Comparison of ENCODE assay signal across 22 mouse cellular contexts in the genomic region with DNA sequence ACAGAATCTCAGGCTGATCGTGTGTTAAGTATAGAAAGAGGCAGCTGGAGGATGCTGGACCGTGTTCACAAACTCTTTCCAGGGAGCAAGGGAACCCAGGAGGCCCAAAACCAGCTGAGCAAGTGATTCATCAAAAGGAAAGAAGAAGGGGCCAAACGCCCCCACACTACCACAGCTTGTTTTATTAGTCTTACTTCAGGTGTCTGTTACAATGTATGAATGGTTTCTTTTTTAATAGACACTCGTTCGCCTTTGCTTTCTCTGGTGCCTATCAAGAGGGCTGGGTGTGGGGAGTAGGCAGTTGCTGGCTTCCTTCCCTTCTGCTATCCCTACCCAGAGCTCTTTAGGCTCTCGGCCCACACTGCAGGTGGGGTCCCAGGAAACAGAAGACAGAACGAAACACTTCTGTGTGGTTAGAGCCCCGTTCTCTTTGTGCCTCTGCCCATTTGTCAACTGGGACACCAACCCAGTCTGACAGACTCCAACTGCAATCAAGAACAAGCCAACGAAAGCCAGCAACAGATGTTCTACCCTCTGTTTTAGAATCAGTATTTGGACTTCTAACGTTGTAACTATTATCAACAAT.
DNase-seq lines count a peak whose midpoint lies in the region; ATAC-seq and TF ChIP-seq lines count a peak whose summit lies in the region.
"Had no signal": no experiment of that assay in that cellular context is flagged by ENCODE, and none has a peak within 500 bp of the region (broad histone marks: within the 10 kb centered on the region; RNA-seq: fewer than 3 reads in every experiment).

No protein-coding gene starts in this region.

- no peaks in the 10 kb centered on the region for H3K27me3 ChIP-seq in forebrain, postnatal 0 days (ENCODE audit: insufficient read depth, low read length)
- no peaks in the 10 kb centered on the region for H3K27me3 ChIP-seq in forebrain, embryonic 15.5 days
- no peaks in the 10 kb centered on the region for H3K27me3 ChIP-seq in liver, postnatal 0 days (ENCODE audit: insufficient read depth, low read length)
- H3K27me3 ChIP-seq in limb, embryonic 10.5 days (ENCODE audit: low read depth, poor library complexity, severe bottlenecking), result no peaks in the 10 kb centered on the region
- H3K27me3 ChIP-seq: limb, embryonic 12.5 days; megakaryocyte, embryonic 14.5 days had no signal

- no peak overlapping the region for H3K4me3 ChIP-seq in forebrain, postnatal 0 days (ENCODE audit: low read depth, low read length)
- H3K4me3 ChIP-seq in forebrain, embryonic 15.5 days, result no peak overlapping the region
- H3K4me3 ChIP-seq in layer of hippocampus, adult 2 months, result no peak overlapping the region
- no peak overlapping the region for H3K4me3 ChIP-seq in liver, postnatal 0 days (ENCODE audit: low read depth, low read length)
- no peak overlapping the region for H3K4me3 ChIP-seq in limb, embryonic 10.5 days
- H3K4me3 ChIP-seq: embryonic facial prominence, embryonic 10.5 days; erythroblast, embryonic 14.5 days; gastrocnemius, adult 2 months; hindbrain, embryonic 10.5 days; limb, embryonic 12.5 days had no signal

- H3K36me3 ChIP-seq in forebrain, postnatal 0 days (ENCODE audit: insufficient read depth), result no peaks in the 10 kb centered on the region
- no peaks in the 10 kb centered on the region for H3K36me3 ChIP-seq in forebrain, embryonic 15.5 days
- no peaks in the 10 kb centered on the region for H3K36me3 ChIP-seq in liver, postnatal 0 days (replicated peaks; ENCODE audit: insufficient read depth, low read length)
- no peaks in the 10 kb centered on the region for H3K36me3 ChIP-seq in limb, embryonic 10.5 days
- H3K36me3 ChIP-seq: embryonic facial prominence, embryonic 10.5 days; hindbrain, embryonic 10.5 days; limb, embryonic 12.5 days had no signal

- ATAC-seq in forebrain, postnatal 0 days, result no peak; the same call in 1 of the 2 replicates
- no peak for ATAC-seq in forebrain, embryonic 15.5 days (replicated peaks)
- ATAC-seq in liver, postnatal 0 days, result no peak
- ATAC-seq in megakaryocyte-erythroid progenitor cell, adult 5-6 weeks (replicated peaks; ENCODE audit: low FRiP score, low TSS enrichment, poor library complexity, severe bottlenecking), result no peak
- ATAC-seq: forebrain, embryonic 14.5 days; intestine, embryonic 16.5 days; lung, postnatal 0 days; midbrain, embryonic 16.5 days had no signal

- H3K4me1 ChIP-seq in forebrain, postnatal 0 days (ENCODE audit: insufficient read depth), result no peaks in the 10 kb centered on the region
- H3K4me1 ChIP-seq in forebrain, embryonic 15.5 days, result peaks cover 3% of the 10 kb centered on the region; the same call in 1 of the 2 replicates
- no peaks in the 10 kb centered on the region for H3K4me1 ChIP-seq in liver, postnatal 0 days (ENCODE audit: insufficient read depth)
- peaks cover 7% of the 10 kb centered on the region; the same call in 1 of the 2 replicates for H3K4me1 ChIP-seq in limb, embryonic 10.5 days
- H3K4me1 ChIP-seq: embryonic facial prominence, embryonic 10.5 days; hindbrain, embryonic 10.5 days; limb, embryonic 12.5 days; megakaryocyte, embryonic 14.5 days had no signal

- TF ChIP-seq EP300 in liver, postnatal 0 days (IDR thresholded peaks at IDR 0.05; ENCODE audit: low read depth), result no peak

- 72% methylated on average over 10 of the region's 10 CpGs for WGBS in forebrain, postnatal 0 days
- 75% methylated on average over 10 of the region's 10 CpGs for WGBS in forebrain, embryonic 15.5 days
- 51% methylated on average over 10 of the region's 10 CpGs for WGBS in liver, postnatal 0 days (ENCODE audit: insufficient replicate concordance)
- 81% methylated on average over 10 of the region's 10 CpGs for WGBS in limb, embryonic 10.5 days

- no peak for TF ChIP-seq CTCF in forebrain, postnatal 0 days (IDR thresholded peaks at IDR 0.05; ENCODE audit: low read depth)
- TF ChIP-seq CTCF in layer of hippocampus, adult 2 months (conservative IDR thresholded peaks at IDR 0.05), result no peak
- no peak for TF ChIP-seq CTCF in liver, postnatal 0 days (IDR thresholded peaks at IDR 0.05; ENCODE audit: low read depth)

- H3K4me2 ChIP-seq in forebrain, postnatal 0 days (ENCODE audit: low read depth), result no peak overlapping the region
- no peak overlapping the region for H3K4me2 ChIP-seq in forebrain, embryonic 15.5 days (replicated peaks)
- H3K4me2 ChIP-seq in liver, postnatal 0 days (ENCODE audit: low read depth, low read length), result no peak overlapping the region
- H3K4me2 ChIP-seq: limb, embryonic 12.5 days had no signal

- DNase-seq in forebrain, postnatal 0 days, result peak; percentile 20
- DNase-seq in A20 (ENCODE audit: low read depth, low spot score), result peak; percentile 52
- DNase-seq in layer of hippocampus, adult 2 months (ENCODE audit: low spot score in 2 of 2), result peak; percentile 26 to 55
- DNase-seq in thymus, postnatal 10 days (ENCODE audit: low spot score in 2 of 2), result peak; percentile 49 to 55
- no peak for DNase-seq in liver, postnatal 0 days
- no peak for DNase-seq in limb, embryonic 10.5 days (ENCODE audit: low spot score)
- DNase-seq: adrenal gland, postnatal 36 days; gastrocnemius, adult 2 months; heart, adult 18-20 months; right cerebral cortex, adult 18-20 months had no signal

- H3K9ac ChIP-seq in forebrain, postnatal 0 days, result no peak overlapping the region
- H3K9ac ChIP-seq in forebrain, embryonic 15.5 days (replicated peaks), result no peak overlapping the region
- no peak overlapping the region for H3K9ac ChIP-seq in liver, postnatal 0 days (replicated peaks)
- H3K9ac ChIP-seq: limb, embryonic 12.5 days; liver, embryonic 14.5 days had no signal

- H3K27ac ChIP-seq in forebrain, postnatal 0 days (ENCODE audit: low read depth, low read length), result no peak overlapping the region
- H3K27ac ChIP-seq in forebrain, embryonic 15.5 days (replicated peaks), result no peak overlapping the region
- H3K27ac ChIP-seq in layer of hippocampus, adult 2 months, result peak overlapping the region; percentile 43; the same call in 1 of the 2 replicates
- H3K27ac ChIP-seq in liver, postnatal 0 days (ENCODE audit: low read depth), result no peak overlapping the region
- no peak overlapping the region for H3K27ac ChIP-seq in limb, embryonic 10.5 days
- H3K27ac ChIP-seq: embryonic facial prominence, embryonic 10.5 days; gastrocnemius, adult 2 months; hindbrain, embryonic 10.5 days; limb, embryonic 12.5 days; liver, embryonic 14.5 days had no signal

- H3K9me3 ChIP-seq in forebrain, postnatal 0 days (ENCODE audit: low read length), result no peaks in the 10 kb centered on the region
- H3K9me3 ChIP-seq in forebrain, embryonic 15.5 days, result no peaks in the 10 kb centered on the region
- H3K9me3 ChIP-seq in liver, postnatal 0 days (ENCODE audit: low read length), result no peaks in the 10 kb centered on the region
- no peaks in the 10 kb centered on the region for H3K9me3 ChIP-seq in limb, embryonic 10.5 days (replicated peaks)
- H3K9me3 ChIP-seq: embryonic facial prominence, embryonic 10.5 days; hindbrain, embryonic 10.5 days; limb, embryonic 12.5 days; megakaryocyte, embryonic 14.5 days had no signal

Comparison
In these comparisons a context has a peak if more than half of its experiments do, and no peak if none do; other contexts are left out.
1. DNase-seq: peak in forebrain, postnatal 0 days (single experiment), A20 (single experiment), layer of hippocampus, adult 2 months (2 of 2) and thymus, postnatal 10 days (2 of 2); none in liver, postnatal 0 days (single experiment) and limb, embryonic 10.5 days (single experiment).